Mouse (Mus musculus) midbrain, embryonic 16.5 days (tissue): Measurements from ENCODE around the gene 1700069L16Rik. TPM values are rescaled to one million over a fixed set of nuclear protein-coding genes. Genes with fewer than 3 reads are reported as not detected.

ENCODE experiments used
- ATAC-seq: fragments of 200-750 bp; cut with Nextera tagmentation; 2 replicates; pipeline ENCODE4 v1.8.0; 2017; ENCODE audit warnings: moderate TSS enrichment
- H3K27ac ChIP-seq: fragments of 300-500 bp; sonication (generic); 2 replicates; pipeline ENCODE4 v1.5.1; 2014; ENCODE audit warnings: mild to moderate bottlenecking, low read length, mixed read lengths
- H3K27me3 ChIP-seq: fragments of 300-500 bp; sonication (generic); 2 replicates; pipeline ENCODE4 v1.6.1; 2014; ENCODE audit warnings: low read depth, low read length, mixed read lengths; ENCODE audit not compliant: control insufficient read depth, insufficient read depth
- H3K36me3 ChIP-seq: fragments of 300-500 bp; sonication (generic); 2 replicates; pipeline ENCODE4 v1.6.1; 2014; ENCODE audit warnings: mild to moderate bottlenecking, low read length, moderate library complexity, mixed read lengths; ENCODE audit not compliant: control insufficient read depth, insufficient read depth
- H3K4me1 ChIP-seq: fragments of 300-500 bp; sonication (generic); 2 replicates; pipeline ENCODE4 v1.6.1; 2014; ENCODE audit warnings: mild to moderate bottlenecking, low read length, mixed read lengths; ENCODE audit not compliant: control insufficient read depth, insufficient read depth
- H3K4me2 ChIP-seq: fragments of 300-500 bp; sonication (generic); 2 replicates; pipeline ENCODE4 v1.6.1; 2014; ENCODE audit warnings: mild to moderate bottlenecking, low read length, mixed read lengths
- H3K4me3 ChIP-seq: fragments of 300-500 bp; sonication (generic); 2 replicates; pipeline ENCODE4 v1.5.1; 2014; ENCODE audit warnings: low read depth, mild to moderate bottlenecking, low read length, moderate library complexity, mixed read lengths
- H3K9ac ChIP-seq: fragments of 300-500 bp; sonication (generic); 2 replicates; pipeline ENCODE4 v1.6.1; 2014; ENCODE audit warnings: low read depth, low read length, mixed read lengths
- H3K9me3 ChIP-seq: fragments of 300-500 bp; sonication (generic); replicated peaks from 2 replicates; pipeline ENCODE4 v1.6.1; 2014; ENCODE audit warnings: mild to moderate bottlenecking, low read length, mixed read lengths; ENCODE audit not compliant: control insufficient read depth, poor library complexity, severe bottlenecking
- WGBS: fragments of 180-500 bp; shearing (Covaris S2); extraction: QIAGEN DNeasy Blood & Tissue Kit; methylation state at CpG from one replicate; pipeline ENCODE4 v1.1.7; 2014; 5-methylcytosine and 5-hydroxymethylcytosine counted together
- polyA plus RNA-seq: library from polyadenylated mRNA; unstranded; fragments of >200 nt; fragmentation: Nextera tagmentation; extraction: Ambion mirVana; gene quantifications from 2 replicates; pipeline ENCODE4 v1.2.1, GENCODE M21; 2015

1700069L16Rik gene
- polyA plus RNA-seq, 1 experiment from 2014 or later: not detected

- WGBS: 78% methylated on average over 6 of the region's 6 CpGs
- no peak for ATAC-seq
- Histone ChIP-seq H3K27ac (no peak overlapping the region), H3K36me3 (no peaks in the 10 kb centered on the region), H3K9me3 (no peaks in the 10 kb centered on the region), H3K9ac (no peak overlapping the region), H3K27me3 (no peaks in the 10 kb centered on the region), H3K4me3 (no peak overlapping the region), H3K4me1 (peaks cover 16% of the 10 kb centered on the region), H3K4me2 (no peak overlapping the region)
These were observed 2.0 kb upstream of the 1700069L16Rik start for GRCm38 (mm10) chr5:113726618-113727017.

DNA sequence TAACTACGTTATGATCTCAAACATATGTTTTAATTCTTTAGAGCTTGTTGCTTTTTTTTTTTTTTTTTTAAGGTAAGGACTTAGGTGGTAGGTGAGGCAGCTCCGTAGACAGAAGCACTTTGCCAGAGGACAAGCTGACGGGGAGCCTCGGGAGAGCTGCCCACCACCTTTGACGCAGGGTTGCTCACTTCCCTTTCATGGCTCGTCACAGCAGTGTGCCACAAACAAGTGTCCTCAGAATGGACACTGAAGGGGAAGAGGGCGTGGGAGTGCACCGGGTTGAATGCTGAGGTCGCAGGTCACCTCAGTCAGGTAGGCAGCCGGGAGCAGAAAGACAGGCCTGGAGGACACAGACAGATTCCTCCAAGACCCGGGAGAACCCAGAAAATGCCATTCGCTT lies 845 bp upstream of the 1700069L16Rik start:
- Histone ChIP-seq H3K36me3 (no peaks in the 10 kb centered on the region), H3K4me3 (no peak overlapping the region), H3K27me3 (no peaks in the 10 kb centered on the region), H3K4me2 (no peak overlapping the region), H3K4me1 (peaks cover 7% of the 10 kb centered on the region), H3K27ac (no peak overlapping the region), H3K9me3 (no peaks in the 10 kb centered on the region), H3K9ac (no peak overlapping the region)
- no peak for ATAC-seq
- 66% methylated on average over 12 of the region's 12 CpGs for WGBS

GRCm38 (mm10) chr5:113723567-113724237 lies 870 bp downstream of the 1700069L16Rik start:
- WGBS: 31% methylated on average over 8 of the region's 8 CpGs
- ATAC-seq: 0 out of 2 replicates have a peak, but pooled peaks have one; percentile 22

DNA sequence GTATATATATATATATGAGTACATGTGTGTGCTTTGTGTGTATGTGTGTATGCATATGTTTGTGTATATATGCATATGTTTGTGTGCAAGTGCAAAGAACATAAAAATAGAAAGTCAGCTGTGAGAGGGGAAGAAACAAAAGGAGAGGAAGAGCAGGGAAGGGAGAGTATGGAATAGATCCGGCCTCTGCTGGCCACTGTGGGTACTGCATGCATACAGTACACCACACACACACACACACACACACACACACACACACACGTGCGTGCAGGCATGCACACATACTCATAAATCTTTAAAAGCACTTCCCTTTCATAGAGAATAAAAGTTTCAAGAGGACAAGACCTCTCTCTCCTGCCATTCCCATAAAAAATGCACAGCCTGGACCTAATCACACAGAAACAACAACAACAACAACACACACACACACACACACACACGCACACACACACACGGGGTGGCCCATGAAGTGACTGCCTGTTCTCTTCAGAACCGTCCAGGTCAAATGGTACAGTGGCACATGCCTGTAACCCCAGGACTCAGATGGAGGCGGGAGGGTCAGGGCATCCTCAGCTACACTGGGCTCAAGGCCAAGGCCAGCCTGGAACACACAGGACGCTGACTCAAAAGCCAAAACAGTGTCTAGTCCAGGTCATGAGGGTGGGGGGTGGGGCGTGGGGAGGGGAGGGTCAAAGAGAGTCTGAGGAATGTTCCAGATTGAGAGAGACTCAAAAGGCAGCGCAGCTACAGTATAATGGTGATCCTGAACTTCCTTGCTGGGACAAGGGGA lies 2.2 kb downstream of the 1700069L16Rik start:
- H3K9ac ChIP-seq: no peak overlapping the region
- no peak overlapping the region for H3K4me3 ChIP-seq
- H3K4me1 ChIP-seq: peaks cover 12% of the 10 kb centered on the region
- no peak overlapping the region for H3K4me2 ChIP-seq
- H3K36me3 ChIP-seq: no peaks in the 10 kb centered on the region
- H3K9me3 ChIP-seq: no peaks in the 10 kb centered on the region
- H3K27me3 ChIP-seq: no peaks in the 10 kb centered on the region
- ATAC-seq: no peak
- WGBS: 91% methylated on average over 10 of the region's 10 CpGs
- H3K27ac ChIP-seq: no peak overlapping the region

More at GRCm38 (mm10) chr5:113723567-113724237, 870 bp downstream of the 1700069L16Rik start:
- Histone ChIP-seq H3K27me3 (no peaks in the 10 kb centered on the region), H3K9ac (no peak overlapping the region), H3K4me2 (no peak overlapping the region), H3K4me3 (no peak overlapping the region), H3K9me3 (no peaks in the 10 kb centered on the region), H3K36me3 (no peaks in the 10 kb centered on the region), H3K4me1 (peaks cover 8% of the 10 kb centered on the region), H3K27ac (no peak overlapping the region)

GRCm38 (mm10) chr5:113719221-113719661 lies 5.3 kb downstream of the 1700069L16Rik start:
- H3K9ac ChIP-seq: no peak overlapping the region
- H3K36me3 ChIP-seq: no peaks in the 10 kb centered on the region
- peak overlapping the region; percentile 64 for H3K27ac ChIP-seq
- H3K4me1 ChIP-seq: peaks cover 32% of the 10 kb centered on the region
- 65% methylated on average over 8 of the region's 8 CpGs for WGBS
- no peak overlapping the region for H3K4me3 ChIP-seq
- H3K9me3 ChIP-seq: no peaks in the 10 kb centered on the region
- ATAC-seq: no peak
- H3K4me2 ChIP-seq: no peak overlapping the region
- no peaks in the 10 kb centered on the region for H3K27me3 ChIP-seq

GRCm38 (mm10) chr5:113716581-113717388 lies 7.8 kb downstream of the 1700069L16Rik start:
- H3K9me3 ChIP-seq: no peaks in the 10 kb centered on the region
- no peaks in the 10 kb centered on the region for H3K27me3 ChIP-seq
- H3K27ac ChIP-seq: peak overlapping the region; percentile 92
- H3K4me1 ChIP-seq: peaks cover 29% of the 10 kb centered on the region
- H3K9ac ChIP-seq: peak overlapping the region; percentile 4; the same call in 1 of the 2 replicates
- ATAC-seq: peak; percentile 92
- no peaks in the 10 kb centered on the region for H3K36me3 ChIP-seq
- no peak overlapping the region for H3K4me3 ChIP-seq
- H3K4me2 ChIP-seq: peak overlapping the region; percentile 40
- WGBS: 4% methylated on average over 12 of the region's 12 CpGs

DNA sequence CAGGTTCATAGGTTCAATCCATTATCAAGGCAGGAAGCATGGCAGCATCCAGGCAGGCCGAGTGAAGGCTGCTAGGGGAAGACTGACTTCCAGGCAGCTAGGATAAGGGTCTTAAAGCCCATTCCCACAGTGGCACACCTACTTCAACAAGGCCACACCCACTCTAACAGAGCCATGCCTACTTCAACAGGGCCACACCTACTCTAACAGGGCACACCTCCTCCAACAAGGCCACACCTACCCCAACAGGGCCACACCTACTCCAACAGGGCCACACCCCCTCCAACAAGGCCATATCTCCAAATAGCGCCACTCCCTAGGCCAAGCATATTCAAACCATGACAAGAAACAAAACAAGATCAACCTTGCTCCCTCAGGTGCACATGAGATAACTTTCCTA lies 11.7 kb downstream of the 1700069L16Rik start:
- Histone ChIP-seq H3K36me3 (no peaks in the 10 kb centered on the region), H3K4me1 (peaks cover 25% of the 10 kb centered on the region), H3K27me3 (no peaks in the 10 kb centered on the region), H3K4me3 (no peak overlapping the region), H3K27ac (no peak overlapping the region), H3K9me3 (no peaks in the 10 kb centered on the region), H3K9ac (no peak overlapping the region), H3K4me2 (no peak overlapping the region)
- WGBS: 84% methylated on average over 2 of the region's 2 CpGs
- no peak for ATAC-seq

GRCm38 (mm10) chr5:113703803-113704585 lies 20.6 kb downstream of the 1700069L16Rik start:
- peak; percentile 64; the same call in 1 of the 2 replicates for ATAC-seq
- Histone ChIP-seq H3K4me2 (no peak overlapping the region), H3K27me3 (no peaks in the 10 kb centered on the region), H3K36me3 (no peaks in the 10 kb centered on the region), H3K9ac (peak overlapping the region; percentile 48), H3K4me1 (peaks cover 19% of the 10 kb centered on the region), H3K27ac (peak overlapping the region; percentile 73), H3K9me3 (no peaks in the 10 kb centered on the region), H3K4me3 (no peak overlapping the region)
- WGBS: 37% methylated on average over 21 of the region's 21 CpGs
